Mouse (Mus musculus): ENCODE results near the gene Vamp5. TPM values are rescaled to one million over a fixed set of nuclear protein-coding genes. Genes with fewer than 3 reads are reported as not detected.

The Vamp5 gene
- polyA plus RNA-seq, 1 experiment from 2014 or later = 17.3 TPM

DNA sequence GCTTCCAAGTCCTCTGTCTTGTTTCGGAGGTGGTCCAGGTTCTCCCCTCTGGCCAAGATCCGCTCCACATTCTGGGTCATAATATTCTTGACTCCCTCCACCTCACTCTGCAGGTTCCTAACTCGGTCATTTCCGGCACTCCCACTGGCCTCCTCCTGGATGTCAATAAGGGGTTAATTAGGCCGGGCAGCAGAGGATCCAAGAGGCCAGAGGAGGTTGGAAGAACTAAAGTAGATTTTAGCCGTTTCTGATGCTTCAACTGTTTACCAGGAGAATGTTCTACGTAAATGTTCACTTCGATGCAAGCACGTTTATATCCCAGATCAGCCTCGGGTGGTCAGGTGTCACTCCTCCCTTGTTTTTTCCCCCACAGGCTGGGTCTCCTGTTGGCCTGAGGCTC, 8.0 kb upstream of the Vamp5 start:
- WGBS = 68% methylated on average over 10 of the region's 10 CpGs
- Histone ChIP-seq H3K9ac (no peak overlapping the region), H3K4me3 (no peak overlapping the region), H3K27me3 (replicated peaks) (peaks cover 15% of the 10 kb centered on the region; the same call in 1 of the 2 replicates), H3K4me1 (peaks cover 11% of the 10 kb centered on the region; the same call in 1 of the 2 replicates), H3K36me3 (no peaks in the 10 kb centered on the region), H3K9me3 (no peaks in the 10 kb centered on the region), H3K27ac (no peak overlapping the region), H3K4me2 (replicated peaks) (no peak overlapping the region)
- ATAC-seq (ENCODE audit: low FRiP score, low read depth) = no peak

- Histone ChIP-seq H3K36me3 (no peaks in the 10 kb centered on the region), H3K4me1 (peaks cover 11% of the 10 kb centered on the region; the same call in 1 of the 2 replicates), H3K4me2 (replicated peaks) (no peak overlapping the region), H3K27me3 (replicated peaks) (peaks cover 15% of the 10 kb centered on the region; the same call in 1 of the 2 replicates), H3K9me3 (no peaks in the 10 kb centered on the region), H3K4me3 (no peak overlapping the region), H3K27ac (no peak overlapping the region), H3K9ac (no peak overlapping the region)
- ATAC-seq (ENCODE audit: low FRiP score, low read depth) = no peak
- WGBS = 79% methylated on average over 3 of the region's 3 CpGs
Observed at GRCm38 (mm10) chr6:72387816-72388215, 7.5 kb upstream of the Vamp5 start.

DNA sequence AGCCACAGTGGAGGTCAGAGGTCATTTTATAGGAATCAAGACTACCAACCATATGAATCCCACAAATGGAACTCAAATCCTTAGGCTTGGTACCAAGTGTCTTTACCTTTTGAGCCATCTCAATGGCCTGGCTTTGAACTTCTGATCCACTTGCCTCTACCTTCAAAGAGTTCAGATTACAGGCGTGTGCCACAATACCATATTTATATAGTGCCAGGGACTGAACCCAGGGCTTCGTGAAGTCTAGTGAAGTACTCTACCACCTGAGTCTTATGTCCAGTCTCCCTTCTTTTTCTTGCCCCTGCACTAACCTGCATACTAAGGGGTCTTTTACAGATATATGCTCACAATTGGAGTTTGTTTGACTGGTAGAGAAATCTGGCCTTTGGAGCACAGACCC, 6.3 kb upstream of the Vamp5 start:
- WGBS = 87% methylated on average over 2 of the region's 2 CpGs
- Histone ChIP-seq H3K4me1 (peaks cover 11% of the 10 kb centered on the region; the same call in 1 of the 2 replicates), H3K27me3 (replicated peaks) (peaks cover 15% of the 10 kb centered on the region; the same call in 1 of the 2 replicates), H3K27ac (no peak overlapping the region), H3K9ac (no peak overlapping the region), H3K4me3 (no peak overlapping the region), H3K9me3 (no peaks in the 10 kb centered on the region), H3K4me2 (replicated peaks) (no peak overlapping the region), H3K36me3 (no peaks in the 10 kb centered on the region)
- ATAC-seq (ENCODE audit: low FRiP score, low read depth) = no peak

DNA sequence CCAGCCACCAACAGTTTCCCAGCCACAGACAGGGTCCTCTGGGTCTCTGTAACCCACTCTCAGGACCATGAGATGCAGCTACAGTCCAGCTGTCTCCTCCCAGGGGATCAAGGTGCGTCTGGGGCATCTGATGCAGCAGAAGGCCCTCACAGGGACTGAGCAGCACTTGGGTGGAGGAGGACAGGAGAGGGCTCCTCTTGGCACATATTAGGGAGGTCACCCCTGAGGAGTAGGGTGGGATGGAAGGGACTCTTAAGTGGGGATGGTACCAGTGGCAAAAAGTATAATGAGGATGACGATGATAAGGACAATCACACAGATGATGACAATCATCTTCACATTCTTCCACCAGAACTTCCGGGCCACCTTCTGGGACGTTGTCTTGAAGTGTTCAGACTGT, 5.0 kb upstream of the Vamp5 start:
- Histone ChIP-seq H3K9ac (no peak overlapping the region), H3K27me3 (replicated peaks) (peaks cover 14% of the 10 kb centered on the region), H3K27ac (no peak overlapping the region), H3K36me3 (no peaks in the 10 kb centered on the region), H3K4me1 (peaks cover 12% of the 10 kb centered on the region), H3K9me3 (no peaks in the 10 kb centered on the region), H3K4me2 (replicated peaks) (no peak overlapping the region), H3K4me3 (no peak overlapping the region)
- 89% methylated on average over 4 of the region's 4 CpGs for WGBS
- ATAC-seq (ENCODE audit: low FRiP score, low read depth) = no peak

DNA sequence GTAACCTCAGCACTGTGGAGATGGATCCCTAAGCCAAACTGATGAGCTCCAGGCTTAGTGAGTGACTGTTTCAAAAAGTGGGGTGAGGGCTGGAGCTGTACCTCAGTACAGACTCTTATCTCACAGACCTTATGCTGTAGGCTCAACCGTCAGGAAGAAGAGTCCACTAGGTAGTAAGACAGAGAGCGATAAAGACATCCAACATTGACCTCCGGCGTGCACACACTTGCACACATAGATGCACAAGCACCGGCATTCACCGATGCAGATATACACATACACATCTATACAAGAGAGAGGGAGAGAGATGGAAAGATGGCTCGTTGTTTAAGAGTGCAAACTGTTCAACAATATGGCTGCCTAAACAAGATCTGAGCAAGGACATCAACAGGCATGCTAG, 3.7 kb upstream of the Vamp5 start:
- Histone ChIP-seq H3K9me3 (no peaks in the 10 kb centered on the region), H3K4me3 (no peak overlapping the region), H3K4me2 (replicated peaks) (no peak overlapping the region), H3K4me1 (peaks cover 8% of the 10 kb centered on the region; the same call in 1 of the 2 replicates), H3K9ac (no peak overlapping the region), H3K27me3 (replicated peaks) (peaks cover 17% of the 10 kb centered on the region), H3K36me3 (no peaks in the 10 kb centered on the region), H3K27ac (no peak overlapping the region)
- WGBS = 93% methylated on average over 7 of the region's 7 CpGs
- no peak for ATAC-seq (ENCODE audit: low FRiP score, low read depth)

DNA sequence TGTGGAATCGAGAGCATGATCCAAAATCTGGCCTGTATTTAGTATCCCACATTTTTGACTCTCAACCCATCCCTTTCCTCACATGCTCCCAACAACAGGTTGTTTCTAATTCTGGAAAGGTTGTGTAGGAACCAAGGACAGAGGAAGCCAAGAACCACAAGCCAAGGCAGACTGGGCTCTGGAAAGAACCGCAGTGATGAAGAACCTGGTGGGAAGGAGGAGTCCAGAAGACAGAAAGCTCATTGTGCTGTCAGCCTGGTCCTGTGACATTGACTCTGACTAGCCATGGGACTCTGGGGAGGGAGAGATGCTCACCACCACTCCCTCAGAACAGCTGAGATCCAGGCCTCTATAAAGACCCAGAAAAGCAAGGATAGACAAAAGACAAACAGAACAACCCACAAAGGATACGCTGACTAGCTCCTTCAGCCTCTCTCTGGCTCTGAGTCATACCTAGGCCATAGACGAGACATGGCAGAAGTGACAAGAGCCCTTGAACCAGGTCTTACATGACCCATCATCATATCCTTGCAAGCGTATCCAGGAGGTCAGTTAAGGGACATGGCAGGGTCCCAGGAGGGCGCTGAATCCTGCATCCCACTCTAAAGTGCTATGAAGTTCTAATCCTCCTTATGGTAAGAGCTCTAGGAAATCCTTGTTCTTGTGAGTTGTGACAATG, 3.0 kb upstream of the Vamp5 start:
- Histone ChIP-seq H3K36me3 (no peaks in the 10 kb centered on the region), H3K4me2 (replicated peaks) (no peak overlapping the region), H3K27ac (no peak overlapping the region), H3K9ac (no peak overlapping the region), H3K4me1 (peaks cover 8% of the 10 kb centered on the region; the same call in 1 of the 2 replicates), H3K27me3 (replicated peaks) (peaks cover 15% of the 10 kb centered on the region), H3K4me3 (no peak overlapping the region), H3K9me3 (no peaks in the 10 kb centered on the region)
- WGBS = 84% methylated on average over 6 of the region's 6 CpGs
- ATAC-seq (ENCODE audit: low FRiP score, low read depth) = no peak

DNA sequence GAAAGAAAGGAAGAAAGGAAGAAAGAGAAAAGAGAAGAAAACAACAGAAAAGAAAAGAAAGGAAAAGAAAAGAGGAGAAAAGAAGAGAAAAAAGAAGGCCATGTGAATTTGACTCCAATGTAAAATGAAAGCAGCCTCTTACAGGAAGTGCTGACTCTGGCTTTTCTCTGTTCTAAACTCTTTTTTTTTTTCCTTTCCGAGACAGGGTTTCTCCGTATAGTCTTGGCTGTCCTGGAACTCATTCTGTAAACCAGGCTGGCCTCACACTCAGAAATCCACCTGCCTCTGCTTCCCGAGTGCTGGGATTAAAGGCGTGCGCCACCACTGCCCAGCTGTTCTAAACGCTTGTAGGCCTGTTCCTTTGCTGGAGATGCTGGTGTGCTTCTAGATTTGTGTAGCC, 2.2 kb upstream of the Vamp5 start:
- H3K36me3 ChIP-seq = no peaks in the 10 kb centered on the region
- H3K27ac ChIP-seq = no peak overlapping the region
- H3K4me2 ChIP-seq (replicated peaks) = no peak overlapping the region
- 83% methylated on average over 6 of the region's 6 CpGs for WGBS
- H3K9me3 ChIP-seq = no peaks in the 10 kb centered on the region
- no peak overlapping the region for H3K9ac ChIP-seq
- ATAC-seq (ENCODE audit: low FRiP score, low read depth) = no peak
- no peak overlapping the region for H3K4me3 ChIP-seq
- H3K4me1 ChIP-seq = peaks cover 8% of the 10 kb centered on the region; the same call in 1 of the 2 replicates
- H3K27me3 ChIP-seq (replicated peaks) = peaks cover 15% of the 10 kb centered on the region

DNA sequence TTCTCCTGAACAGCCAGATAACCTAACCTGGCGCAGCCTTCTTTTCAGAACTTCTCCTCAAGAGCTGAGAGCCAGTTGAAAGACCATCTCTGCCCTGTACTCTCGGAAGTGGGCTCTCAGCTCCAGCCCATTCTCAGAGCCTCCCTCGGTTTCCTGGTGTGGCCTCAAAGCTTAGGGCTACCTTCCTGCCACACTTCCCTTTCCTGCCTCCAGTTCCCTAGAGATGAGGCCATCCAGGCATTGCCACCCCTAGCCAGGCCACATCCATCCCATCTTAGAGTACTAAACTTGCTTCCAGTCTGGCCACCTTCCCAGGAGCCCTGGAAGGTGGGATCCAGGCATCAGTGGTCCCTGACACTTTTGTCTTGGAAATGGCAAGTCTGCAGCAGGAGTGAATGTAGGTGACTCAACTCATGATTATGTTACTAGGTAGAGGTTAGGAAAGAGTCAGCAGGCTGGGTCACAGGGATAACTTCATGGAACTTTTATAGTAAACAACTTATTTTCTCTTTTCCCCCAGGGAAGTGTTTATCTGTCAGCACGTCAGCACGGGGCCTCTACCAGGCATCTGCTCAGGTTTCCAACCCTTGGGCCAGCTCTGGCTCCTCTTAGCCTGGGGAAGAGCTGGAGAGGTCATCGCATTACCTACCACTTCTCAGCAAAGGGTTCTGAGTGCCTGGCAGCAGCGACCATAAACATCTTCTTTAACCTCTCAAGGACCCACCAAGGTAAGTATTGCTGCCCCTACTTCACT, 714 bp downstream of the Vamp5 start:
- H3K4me2 ChIP-seq (replicated peaks) = peak overlapping the region; percentile 70
- H3K36me3 ChIP-seq = no peaks in the 10 kb centered on the region
- peaks cover 15% of the 10 kb centered on the region for H3K27me3 ChIP-seq (replicated peaks)
- no peaks in the 10 kb centered on the region for H3K9me3 ChIP-seq
- no peak overlapping the region for H3K27ac ChIP-seq
- peaks cover 8% of the 10 kb centered on the region; the same call in 1 of the 2 replicates for H3K4me1 ChIP-seq
- peak overlapping the region; percentile 40; the same call in 1 of the 2 replicates for H3K4me3 ChIP-seq
- ATAC-seq (ENCODE audit: low FRiP score, low read depth) = no peak
- 45% methylated on average over 7 of the region's 7 CpGs for whole genome bisulfite sequencing
- no peak overlapping the region; the same call in 1 of the 2 replicates for H3K9ac ChIP-seq

DNA sequence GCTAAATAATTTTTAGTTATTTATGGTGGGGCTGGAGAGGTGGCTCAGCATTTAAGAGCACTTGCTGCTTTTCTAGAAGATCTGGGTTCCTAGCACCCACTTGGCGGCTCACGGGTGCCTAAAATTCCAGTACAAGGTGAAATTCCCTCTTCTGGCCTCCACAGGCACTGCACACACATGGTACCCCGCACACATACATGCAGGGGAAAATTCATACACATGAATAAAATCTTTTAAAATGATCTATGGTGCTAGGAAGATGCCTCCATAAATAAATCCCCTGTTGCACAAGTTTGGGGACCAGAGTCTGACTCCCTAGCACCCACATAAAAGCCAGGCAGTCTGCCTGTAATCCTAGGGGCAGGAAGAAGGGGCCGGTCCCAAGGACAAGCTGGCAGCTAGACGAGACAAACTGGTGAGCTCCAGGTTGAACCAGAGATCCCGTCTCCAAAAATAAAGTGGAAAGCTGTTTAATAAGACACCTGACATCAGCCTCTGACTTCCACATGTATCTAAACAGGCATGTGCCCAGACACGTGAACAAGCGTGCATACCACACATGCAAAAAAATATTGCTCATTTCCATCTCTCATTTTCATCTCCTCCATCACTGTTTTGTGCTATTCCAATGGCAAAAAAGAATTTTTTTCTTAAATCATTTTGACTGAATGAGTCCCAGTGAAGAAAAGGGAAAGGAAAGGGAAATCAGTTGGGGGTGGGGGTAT, 1.6 kb downstream of the Vamp5 start:
- Histone ChIP-seq H3K4me1 (peaks cover 8% of the 10 kb centered on the region; the same call in 1 of the 2 replicates), H3K9ac (no peak overlapping the region), H3K27ac (no peak overlapping the region), H3K27me3 (replicated peaks) (peaks cover 15% of the 10 kb centered on the region), H3K4me3 (no peak overlapping the region), H3K36me3 (no peaks in the 10 kb centered on the region), H3K4me2 (replicated peaks) (no peak overlapping the region), H3K9me3 (no peaks in the 10 kb centered on the region)
- ATAC-seq (ENCODE audit: low FRiP score, low read depth) = no peak
- WGBS = 91% methylated on average over 8 of the region's 8 CpGs

- peaks cover 9% of the 10 kb centered on the region for H3K27me3 ChIP-seq (replicated peaks)
- H3K27ac ChIP-seq = no peak overlapping the region
- WGBS = 82% methylated on average over 15 of the region's 15 CpGs
- ATAC-seq (ENCODE audit: low FRiP score, low read depth) = no peak
- H3K36me3 ChIP-seq = no peaks in the 10 kb centered on the region
- H3K4me2 ChIP-seq (replicated peaks) = no peak overlapping the region
- H3K4me3 ChIP-seq = no peak overlapping the region
- no peak overlapping the region for H3K9ac ChIP-seq
- no peaks in the 10 kb centered on the region for H3K9me3 ChIP-seq
- 0 out of 2 replicates have a peak, but pooled peaks cover 2% of the 10 kb centered on the region for H3K4me1 ChIP-seq
Observed at GRCm38 (mm10) chr6:72374820-72375563, 5.3 kb downstream of the Vamp5 start.

- H3K4me1 ChIP-seq = no peaks in the 10 kb centered on the region
- H3K4me3 ChIP-seq = no peak overlapping the region
- H3K9me3 ChIP-seq = no peaks in the 10 kb centered on the region
- peaks cover 2% of the 10 kb centered on the region; the same call in 1 of the 2 replicates for H3K27me3 ChIP-seq (replicated peaks)
- no peak overlapping the region for H3K9ac ChIP-seq
- no peaks in the 10 kb centered on the region for H3K36me3 ChIP-seq
- no peak for ATAC-seq (ENCODE audit: low FRiP score, low read depth)
- no peak overlapping the region for H3K27ac ChIP-seq
- 76% methylated on average over 7 of the region's 7 CpGs for WGBS
- no peak overlapping the region for H3K4me2 ChIP-seq (replicated peaks)
Observed at GRCm38 (mm10) chr6:72374206-72374605, 6.1 kb downstream of the Vamp5 start.

Data from neural tube, embryonic 12.5 days (tissue).